Mouse (Mus musculus): ENCODE data around the gene Gpsm2.

DNA sequence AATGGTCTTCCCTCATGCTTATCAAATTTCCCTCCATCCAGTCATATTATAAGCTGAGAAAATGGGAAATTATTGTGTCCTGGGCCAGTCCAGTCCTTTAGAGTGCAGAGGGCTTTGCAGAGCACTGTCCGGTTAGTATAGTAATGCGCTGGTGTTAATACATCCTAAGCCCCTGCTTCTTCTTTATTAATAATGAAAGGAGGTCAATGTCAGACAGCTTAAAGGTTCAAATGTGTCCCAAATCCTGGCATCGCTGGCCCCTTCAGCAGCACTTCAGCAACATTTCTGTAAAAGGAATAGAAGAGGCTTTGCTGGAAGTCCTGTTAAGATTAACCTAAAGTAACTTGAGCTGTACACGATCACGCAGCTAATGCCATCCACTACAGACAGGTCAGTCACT, 10.8 kb downstream of the Gpsm2 start:
- TF ChIP-seq POLR2A (IDR thresholded peaks at IDR 0.05; ENCODE audit: borderline replicate concordance, extremely low read depth, insufficient read depth, insufficient read length, poor library complexity, severe bottlenecking) (no peak), CTCF (IDR thresholded peaks at IDR 0.05; ENCODE audit: borderline replicate concordance, extremely low read depth, insufficient read depth, insufficient read length) (no peak)
